In the genomic region with DNA sequence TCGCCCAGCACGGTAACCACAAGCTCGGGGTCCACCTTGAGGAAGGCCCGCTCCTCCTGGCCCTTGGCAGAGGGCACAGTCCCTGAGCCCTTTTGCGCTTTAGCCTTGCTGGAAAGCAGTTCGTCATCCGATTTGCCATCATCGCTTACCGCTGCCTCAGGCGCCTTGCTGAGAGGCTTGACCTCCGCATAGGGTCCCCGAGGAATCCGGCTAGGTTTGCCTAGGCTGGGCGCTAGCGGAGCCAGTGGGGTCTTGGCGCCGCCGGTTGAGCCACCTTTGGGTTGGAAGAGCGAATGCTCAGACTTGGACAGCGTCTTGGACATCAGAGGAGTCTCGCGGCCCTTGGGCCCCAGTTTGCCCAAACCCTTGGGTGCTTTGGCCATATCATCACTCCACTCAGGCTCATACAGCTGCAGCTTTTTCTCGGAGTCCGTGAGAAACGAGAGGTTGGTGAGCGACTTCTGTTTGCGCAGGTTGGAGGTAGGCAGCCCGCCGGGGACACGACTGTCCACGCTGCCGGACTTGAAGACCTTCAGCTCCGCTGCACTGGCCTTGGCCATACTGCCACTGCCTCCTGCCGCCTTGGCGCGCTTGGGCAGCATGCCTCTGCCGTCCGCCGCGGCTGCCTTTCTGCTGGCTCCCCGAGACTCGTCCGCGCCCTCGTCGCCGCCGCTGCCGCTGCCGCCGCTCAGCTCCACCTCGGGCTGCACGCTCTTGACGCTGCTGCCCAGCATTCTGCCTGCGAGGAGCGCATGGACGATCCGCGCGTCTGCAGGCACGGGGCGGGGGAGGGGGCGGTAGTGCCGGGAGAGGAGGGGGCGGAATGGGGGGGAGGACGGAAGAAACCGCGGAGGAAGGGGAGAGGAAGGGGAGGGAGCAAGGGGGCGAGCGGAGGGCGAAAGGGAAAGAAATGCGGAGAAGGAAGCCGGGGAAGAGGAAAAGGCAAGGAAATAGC, we compare ENCODE assay signal across 8 mouse cellular contexts. TPM values are rescaled to one million over a fixed set of nuclear protein-coding genes. Genes with fewer than 3 reads are reported as not detected.
DNase-seq lines count a peak whose midpoint lies in the region; ATAC-seq and TF ChIP-seq lines count a peak whose summit lies in the region.

No protein-coding gene starts in this region.

- peaks cover 36% of the 10 kb centered on the region for H3K36me3 ChIP-seq in C2C12 (ENCODE audit: control insufficient read depth, insufficient read depth)
- no peaks in the 10 kb centered on the region for H3K36me3 ChIP-seq in forebrain, embryonic 13.5 days (ENCODE audit: poor library complexity, severe bottlenecking)
- no peaks in the 10 kb centered on the region for H3K36me3 ChIP-seq in hindbrain, embryonic 11.5 days (ENCODE audit: control insufficient read depth, insufficient read depth, low read length)

- peaks cover 56% of the 10 kb centered on the region for H3K79me2 ChIP-seq in C2C12 (ENCODE audit: control insufficient read depth, insufficient read depth)

- no peaks in the 10 kb centered on the region for H3K27me3 ChIP-seq in C2C12 (ENCODE audit: control insufficient read depth, insufficient read depth, insufficient read length)
- no peaks in the 10 kb centered on the region for H3K27me3 ChIP-seq in forebrain, embryonic 13.5 days
- H3K27me3 ChIP-seq in hindbrain, embryonic 11.5 days (ENCODE audit: control insufficient read depth, insufficient read depth, low read length): no peaks in the 10 kb centered on the region

- H3K27ac ChIP-seq in forebrain, embryonic 13.5 days: peak overlapping the region; percentile 94
- H3K27ac ChIP-seq in hindbrain, embryonic 11.5 days (ENCODE audit: low read depth, low read length): peak overlapping the region; percentile 83

- H3K4me1 ChIP-seq in forebrain, embryonic 13.5 days: peaks cover 72% of the 10 kb centered on the region
- H3K4me1 ChIP-seq in hindbrain, embryonic 11.5 days (replicated peaks; ENCODE audit: control insufficient read depth, insufficient read depth, low read length): peaks cover 23% of the 10 kb centered on the region

- no peaks in the 10 kb centered on the region for H3K9me3 ChIP-seq in forebrain, embryonic 13.5 days (replicated peaks)
- no peaks in the 10 kb centered on the region for H3K9me3 ChIP-seq in hindbrain, embryonic 11.5 days (ENCODE audit: control insufficient read depth, low read length)

- DNase-seq in adrenal gland, adult 18-20 months (ENCODE audit: low spot score in 2 of 2): peak; percentile 61 to 67
- peak; percentile 74 for DNase-seq in hindbrain, embryonic 11.5 days (ENCODE audit: low spot score)
- peak; percentile 64 to 70 for DNase-seq in left cerebral cortex, adult 18-20 months (ENCODE audit: low spot score in 2 of 2)
- peak; percentile 21 for DNase-seq in lung, postnatal 25 days (ENCODE audit: low spot score)
- DNase-seq in right cerebral cortex, postnatal 10 days (ENCODE audit: low spot score in 2 of 2): peak; percentile 82 to 83
- DNase-seq in spleen, adult 18-20 months: no peak

- peaks cover 20% of the 10 kb centered on the region for H3K79me3 ChIP-seq in C2C12 (ENCODE audit: low read depth)

- WGBS in forebrain, embryonic 13.5 days: under 1% methylated on average over 71 of the region's 73 CpGs
- WGBS in hindbrain, embryonic 11.5 days: 1% methylated on average over 68 of the region's 73 CpGs

- peak overlapping the region; percentile 21 for H3K4me3 ChIP-seq in C2C12 (ENCODE audit: insufficient read depth, poor library complexity, severe bottlenecking)
- peak overlapping the region; percentile 72 for H3K4me3 ChIP-seq in forebrain, embryonic 13.5 days
- peak overlapping the region; percentile 58 for H3K4me3 ChIP-seq in hindbrain, embryonic 11.5 days (ENCODE audit: low read depth, low read length)

- H3K4me2 ChIP-seq in forebrain, embryonic 13.5 days: peak overlapping the region; percentile 93
- H3K4me2 ChIP-seq in hindbrain, embryonic 11.5 days (replicated peaks; ENCODE audit: low read depth, low read length): peak overlapping the region; percentile 82

- peak overlapping the region; percentile 86 for H3K9ac ChIP-seq in forebrain, embryonic 13.5 days
- peak overlapping the region; percentile 79 for H3K9ac ChIP-seq in hindbrain, embryonic 11.5 days (ENCODE audit: low read depth, low read length)

- ATAC-seq in forebrain, embryonic 13.5 days: peak; percentile 73
- peak; percentile 71 for ATAC-seq in hindbrain, embryonic 11.5 days (ENCODE audit: low FRiP score)

- peak overlapping the region; percentile 64 for H3ac ChIP-seq in C2C12 (ENCODE audit: control insufficient read depth, insufficient read length, low read depth)

- no peak for TF ChIP-seq CTCF in C2C12 (IDR thresholded peaks at IDR 0.05; ENCODE audit: control insufficient read depth, insufficient read depth, insufficient read length)

TF ChIP-seq in C2C12, 6 proteins besides CTCF, POLR2A, EP300 and RAD21:
- TF ChIP-seq CEBPB (IDR thresholded peaks at IDR 0.05; ENCODE audit: low read depth) (no peak), FOSL1 (IDR thresholded peaks at IDR 0.05; ENCODE audit: insufficient read depth, low read length, poor library complexity, severe bottlenecking) (no peak), USF1 (IDR thresholded peaks at IDR 0.05; ENCODE audit: low read depth) (no peak), MYOD1 (IDR thresholded peaks at IDR 0.05; ENCODE audit: control insufficient read depth, insufficient read length, low read depth) (no peak), MYOG (IDR thresholded peaks at IDR 0.05; ENCODE audit: control insufficient read depth, extremely low read depth, insufficient read length) (no peak), MAX (IDR thresholded peaks at IDR 0.05) (no peak)
TF ChIP-seq in C2C12: peak in this region for 0.

RNA-seq across cellular contexts. Expression of a gene that starts 22.2 kb away (rescaled TPM):
- polyA plus RNA-seq in C2C12 (2012; fragmentation: generic; extraction: Trizol): 22.2 TPM
- total RNA-seq in adrenal gland, adult 18-20 months (2021): 10 to 100 TPM; 11.2 to 15.3 TPM
- polyA plus RNA-seq in forebrain, embryonic 13.5 days (2015; fragmentation: Nextera tagmentation; extraction: Ambion mirVana): 30.6 and 33.3 TPM in 2 replicates
- polyA plus RNA-seq in hindbrain, embryonic 11.5 days (2014; fragmentation: Nextera tagmentation; extraction: Ambion mirVana): 16.9 and 21.0 TPM in 2 replicates
- total RNA-seq in left cerebral cortex, adult 18-20 months (2021): 10 to 100 TPM; 42.5 to 48.0 TPM

Comparison
In these comparisons a context has a peak if more than half of its experiments do, and no peak if none do; other contexts are left out.
1. H3K4me3 ChIP-seq: peak in every context shown above with its lines; median percentile 72 in forebrain, embryonic 13.5 days; 58 in hindbrain, embryonic 11.5 days; 21 in C2C12.
2. DNase-seq: peak in adrenal gland, adult 18-20 months (2 of 2), hindbrain, embryonic 11.5 days (single experiment), left cerebral cortex, adult 18-20 months (2 of 2), lung, postnatal 25 days (single experiment) and right cerebral cortex, postnatal 10 days (2 of 2); none in spleen, adult 18-20 months (0 of 2).